Mouse (Mus musculus) heart, embryonic 12.5 days (tissue): Measurements from ENCODE around the gene Lcn12. TPM values are rescaled to one million over a fixed set of nuclear protein-coding genes. Genes with fewer than 3 reads are reported as not detected.

ENCODE experiments used
- ATAC-seq: fragments of 200-750 bp; cut with Nextera tagmentation; 2 replicates; pipeline ENCODE4 v1.8.0; 2017; ENCODE audit warnings: moderate TSS enrichment, moderate library complexity; ENCODE audit not compliant: insufficient number of reproducible peaks, low FRiP score
- H3K27ac ChIP-seq: fragments of 300-500 bp; sonication (generic); 2 replicates; pipeline ENCODE4 v1.5.1; 2016; ENCODE audit warnings: mild to moderate bottlenecking, moderate library complexity; ENCODE audit not compliant: poor library complexity, severe bottlenecking
- H3K27me3 ChIP-seq: fragments of 300-500 bp; sonication (generic); replicated peaks from 2 replicates; pipeline ENCODE4 v1.6.1; 2016; ENCODE audit warnings: mild to moderate bottlenecking, moderate library complexity
- H3K36me3 ChIP-seq: fragments of 300-500 bp; sonication (generic); 2 replicates; pipeline ENCODE4 v1.6.1; 2016; ENCODE audit warnings: mild to moderate bottlenecking, moderate library complexity
- H3K4me1 ChIP-seq: fragments of 300-500 bp; sonication (generic); replicated peaks from 2 replicates; pipeline ENCODE4 v1.6.1; 2016; ENCODE audit warnings: mild to moderate bottlenecking
- H3K4me2 ChIP-seq: fragments of 300-500 bp; sonication (generic); 2 replicates; pipeline ENCODE4 v1.6.1; 2016; ENCODE audit warnings: mild to moderate bottlenecking, moderate library complexity
- H3K4me3 ChIP-seq: fragments of 300-500 bp; sonication (generic); 2 replicates; pipeline ENCODE4 v1.5.1; 2016; ENCODE audit warnings: mild to moderate bottlenecking
- H3K9ac ChIP-seq: fragments of 300-500 bp; sonication (generic); 2 replicates; pipeline ENCODE4 v1.6.1; 2016; ENCODE audit warnings: mild to moderate bottlenecking, moderate library complexity
- H3K9me3 ChIP-seq: fragments of 300-500 bp; sonication (generic); replicated peaks from 2 replicates; pipeline ENCODE4 v1.6.1; 2016; ENCODE audit warnings: mild to moderate bottlenecking, moderate library complexity
- WGBS: fragments of 180-500 bp; shearing (Covaris S2); methylation state at CpG from one replicate; pipeline ENCODE4 v1.1.7; 2016; 5-methylcytosine and 5-hydroxymethylcytosine counted together
- polyA plus RNA-seq: library from polyadenylated mRNA; unstranded; fragments of >200 nt; fragmentation: Nextera tagmentation; extraction: Ambion mirVana; gene quantifications from 2 replicates; pipeline ENCODE4 v1.2.1, GENCODE M21; 2016

Gene Lcn12
- not detected in 2 replicates for polyA plus RNA-seq

DNA sequence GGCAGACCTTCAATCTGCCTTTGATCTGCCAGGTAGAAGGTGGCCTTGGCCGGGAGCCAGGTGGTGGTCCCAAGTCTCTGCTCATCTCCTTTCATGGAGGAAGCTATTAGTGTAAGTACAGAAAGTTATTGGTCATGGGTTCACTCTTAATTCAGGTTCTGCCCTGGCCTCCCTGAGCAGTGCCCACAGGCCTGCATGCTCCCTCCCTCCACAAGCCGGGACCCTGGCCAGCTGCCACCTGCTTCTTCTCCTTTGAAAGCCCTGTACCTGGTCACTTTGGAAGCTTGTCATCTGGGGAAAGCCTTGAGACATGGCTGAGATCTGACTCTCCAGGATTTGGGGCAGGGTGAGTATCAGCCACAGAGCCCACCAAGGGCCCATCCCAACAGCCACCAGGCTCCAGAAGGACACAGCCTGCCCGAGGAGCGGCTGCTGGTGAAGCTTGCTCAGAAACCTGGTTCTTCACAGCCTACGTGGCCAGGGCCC is at the start of gene Lcn12:
Gene Lcn12 (minus strand): TSS at position 436 of the 486 bp plus-strand sequence.
- Histone ChIP-seq H3K4me1 (peaks cover 8% of the 10 kb centered on the region), H3K9ac (no peak within 1 kb of the TSS), H3K4me3 (no peak within 1 kb of the TSS), H3K9me3 (no peaks in the 10 kb centered on the region), H3K4me2 (no peak within 1 kb of the TSS), H3K27me3 (peaks cover 11% of the 10 kb centered on the region; the same call in 1 of the 2 replicates), H3K27ac (no peak within 1 kb of the TSS), H3K36me3 (no peaks in the 10 kb centered on the region)
- WGBS, result 77% methylated on average over 5 of the region's 5 CpGs
- no peak for ATAC-seq

DNA sequence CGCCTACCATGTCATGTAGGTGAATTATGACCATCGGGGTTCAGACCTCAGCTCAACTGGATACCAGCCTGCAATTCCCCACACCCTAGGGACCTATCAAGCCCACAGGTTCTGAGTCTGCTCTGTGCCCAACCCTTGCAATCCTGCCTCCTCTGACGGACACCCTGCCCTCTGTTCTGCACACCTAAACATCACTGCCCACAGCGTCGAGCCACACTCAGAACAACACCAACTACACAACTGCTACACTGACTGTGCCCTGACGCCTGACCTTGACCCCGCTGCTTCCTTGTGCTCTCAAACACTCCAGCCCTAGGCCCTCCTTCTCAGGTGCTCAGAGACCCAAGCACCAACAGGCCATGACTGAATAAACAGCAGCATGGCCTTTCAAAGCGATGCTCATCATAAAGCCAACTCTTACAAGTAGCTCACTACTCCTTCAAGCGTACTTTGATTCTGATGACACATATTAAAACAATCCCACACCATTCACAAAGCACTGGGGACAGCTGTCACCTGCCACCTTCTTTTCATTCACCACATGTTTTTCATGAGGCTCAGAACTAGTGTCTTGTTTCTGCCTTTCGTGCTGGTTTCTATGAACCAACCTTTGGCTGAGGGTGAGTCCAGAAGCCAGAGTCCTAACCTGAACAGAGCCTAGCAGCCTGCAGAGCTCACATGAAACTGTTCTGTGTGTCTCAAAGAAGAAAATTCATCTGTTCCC is 48.1 kb upstream of the Lcn12 start:
- 87% methylated on average over 10 of the region's 10 CpGs for WGBS
- ATAC-seq, result no peak

DNA sequence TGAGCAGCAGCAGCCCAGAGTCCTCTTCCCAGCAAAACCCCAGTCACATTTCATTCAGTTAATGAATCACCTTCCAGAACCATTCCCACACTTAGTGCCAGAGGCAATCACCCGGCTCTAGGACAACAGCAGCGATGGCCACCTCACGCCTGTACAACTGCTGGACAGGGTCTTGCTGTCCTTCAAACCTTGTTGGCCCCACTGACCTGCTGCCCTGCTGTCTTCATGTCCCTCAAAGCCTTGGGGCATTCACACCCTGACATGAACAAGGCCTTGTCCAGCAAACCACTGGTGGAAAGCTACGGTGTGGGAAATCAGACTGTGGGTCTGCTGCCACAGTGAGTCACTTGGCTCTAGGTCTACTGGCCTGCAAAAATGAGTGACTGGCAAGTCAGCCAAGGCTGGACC is 46.8 kb upstream of the Lcn12 start:
- 96% methylated on average over 4 of the region's 4 CpGs for whole genome bisulfite sequencing
- Histone ChIP-seq H3K27me3 (no peaks in the 10 kb centered on the region), H3K4me1 (peaks cover 19% of the 10 kb centered on the region), H3K4me3 (no peak overlapping the region), H3K9me3 (no peaks in the 10 kb centered on the region), H3K27ac (no peak overlapping the region), H3K36me3 (peaks cover 40% of the 10 kb centered on the region), H3K9ac (no peak overlapping the region), H3K4me2 (no peak overlapping the region)
- no peak for ATAC-seq

More for the DNA sequence above, 48.1 kb upstream of the Lcn12 start:
- Histone ChIP-seq H3K4me3 (no peak overlapping the region), H3K27me3 (no peaks in the 10 kb centered on the region), H3K4me1 (peaks cover 25% of the 10 kb centered on the region), H3K36me3 (peaks cover 28% of the 10 kb centered on the region), H3K27ac (no peak overlapping the region), H3K9ac (no peak overlapping the region), H3K4me2 (no peak overlapping the region), H3K9me3 (no peaks in the 10 kb centered on the region)

DNA sequence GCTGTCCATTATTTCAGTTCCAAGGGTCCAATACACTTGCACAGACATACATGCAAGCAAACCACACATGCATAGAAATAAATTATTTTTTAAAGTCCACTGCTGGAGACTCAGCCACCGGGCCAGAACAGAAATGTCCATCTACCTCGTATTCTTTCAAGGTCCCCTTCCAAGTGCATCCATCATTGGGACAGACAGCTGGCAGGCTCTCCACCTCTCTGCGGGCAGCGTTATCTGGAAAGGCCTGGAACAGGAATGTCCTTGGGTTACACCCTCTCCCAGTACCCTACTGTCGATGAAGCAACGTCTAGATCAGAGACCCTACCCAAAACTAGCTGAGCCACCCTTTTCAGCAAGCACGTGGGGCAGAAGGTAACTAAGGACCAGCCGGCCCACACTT is 42.8 kb upstream of the Lcn12 start:
- Histone ChIP-seq H3K9me3 (no peaks in the 10 kb centered on the region), H3K27me3 (no peaks in the 10 kb centered on the region), H3K9ac (no peak overlapping the region), H3K4me3 (no peak overlapping the region), H3K27ac (no peak overlapping the region), H3K4me1 (peaks cover under 1% of the 10 kb centered on the region; the same call in 1 of the 2 replicates), H3K36me3 (peaks cover 66% of the 10 kb centered on the region), H3K4me2 (no peak overlapping the region)
- 62% methylated on average over 8 of the region's 8 CpGs for whole genome bisulfite sequencing
- ATAC-seq, result no peak

DNA sequence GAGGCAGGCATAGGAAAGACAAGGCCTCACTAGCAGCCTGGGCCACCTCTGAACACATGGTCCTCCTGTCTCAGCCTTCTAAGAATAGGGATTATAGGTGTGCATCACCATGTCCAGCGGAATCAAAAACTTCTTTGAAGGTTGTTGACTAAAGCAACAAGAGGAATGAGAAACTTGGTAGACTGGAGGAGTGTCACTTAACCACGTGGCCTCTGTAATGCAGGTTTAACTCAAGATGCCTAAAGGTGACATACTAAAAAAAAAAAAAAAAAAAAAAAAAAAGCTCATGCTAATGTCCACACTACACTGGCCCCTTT is 41.1 kb upstream of the Lcn12 start:
- Histone ChIP-seq H3K4me1 (no peaks in the 10 kb centered on the region), H3K9ac (no peak overlapping the region), H3K27me3 (no peaks in the 10 kb centered on the region), H3K4me2 (no peak overlapping the region), H3K36me3 (peaks cover 80% of the 10 kb centered on the region), H3K9me3 (no peaks in the 10 kb centered on the region), H3K27ac (no peak overlapping the region), H3K4me3 (no peak overlapping the region)
- ATAC-seq, result no peak
- 93% methylated on average over 2 of the region's 2 CpGs for WGBS

DNA sequence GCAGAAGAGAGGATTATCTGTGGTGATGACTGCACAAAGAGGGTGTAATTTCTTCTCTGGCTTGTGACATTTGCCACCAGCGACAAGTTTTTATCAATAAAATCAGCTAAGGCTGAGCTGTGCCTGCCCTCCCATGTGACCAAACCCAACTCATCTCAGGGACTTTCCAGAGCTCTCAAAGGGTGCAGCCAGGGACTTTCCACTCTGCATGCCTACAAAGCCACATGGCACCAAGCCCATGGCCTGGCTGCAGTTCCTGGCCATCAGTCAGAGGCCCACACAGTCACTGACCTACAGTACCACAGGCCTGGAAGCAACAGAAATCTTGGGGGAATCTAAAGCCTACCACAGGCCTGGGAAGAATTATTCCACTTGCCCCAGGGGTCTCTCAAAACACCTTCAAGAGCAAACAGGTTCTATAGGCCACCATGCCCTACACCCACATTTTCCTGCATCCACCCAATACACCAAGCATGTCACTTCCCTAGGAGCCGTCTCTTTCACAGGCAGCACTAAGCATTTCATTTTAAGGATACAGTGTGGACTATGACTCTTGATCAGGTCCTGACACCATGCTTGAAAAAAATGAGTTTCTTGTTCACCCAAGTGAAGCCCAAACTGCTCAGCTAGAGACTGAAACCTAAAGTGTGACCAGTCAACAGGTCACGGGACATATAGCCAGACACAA is 40.6 kb upstream of the Lcn12 start:
- H3K9ac ChIP-seq, result no peak overlapping the region
- ATAC-seq, result no peak
- H3K4me3 ChIP-seq, result no peak overlapping the region
- WGBS, result 75% methylated on average over 3 of the region's 3 CpGs
- no peak overlapping the region for H3K27ac ChIP-seq
- H3K27me3 ChIP-seq, result no peaks in the 10 kb centered on the region
- H3K9me3 ChIP-seq, result no peaks in the 10 kb centered on the region
- H3K36me3 ChIP-seq, result peaks cover 85% of the 10 kb centered on the region
- H3K4me2 ChIP-seq, result no peak overlapping the region
- no peaks in the 10 kb centered on the region for H3K4me1 ChIP-seq

DNA sequence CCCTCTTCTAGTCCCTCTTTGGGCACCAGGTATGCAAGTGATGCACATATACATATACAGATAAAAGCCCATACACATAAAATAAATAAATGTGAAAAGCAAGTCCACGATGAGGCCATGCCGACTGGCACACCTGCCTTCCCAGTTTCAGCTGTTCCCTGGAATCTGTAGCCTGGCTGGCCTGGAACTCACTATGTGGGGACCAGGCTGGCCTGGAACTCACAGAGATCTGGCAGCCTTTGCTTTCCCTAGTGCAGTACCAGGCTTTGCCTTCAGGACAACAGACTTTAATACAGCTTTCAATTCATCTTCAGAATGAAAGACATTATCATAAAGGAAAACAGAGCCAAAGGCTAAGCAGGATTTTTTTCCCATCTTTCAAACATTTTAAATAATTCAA is 40.0 kb upstream of the Lcn12 start:
- Histone ChIP-seq H3K9me3 (no peaks in the 10 kb centered on the region), H3K27ac (no peak overlapping the region), H3K27me3 (no peaks in the 10 kb centered on the region), H3K36me3 (peaks cover 90% of the 10 kb centered on the region), H3K4me1 (no peaks in the 10 kb centered on the region), H3K4me2 (no peak overlapping the region), H3K4me3 (no peak overlapping the region), H3K9ac (no peak overlapping the region)
- ATAC-seq, result no peak
- 97% methylated on average over 2 of the region's 2 CpGs for WGBS

DNA sequence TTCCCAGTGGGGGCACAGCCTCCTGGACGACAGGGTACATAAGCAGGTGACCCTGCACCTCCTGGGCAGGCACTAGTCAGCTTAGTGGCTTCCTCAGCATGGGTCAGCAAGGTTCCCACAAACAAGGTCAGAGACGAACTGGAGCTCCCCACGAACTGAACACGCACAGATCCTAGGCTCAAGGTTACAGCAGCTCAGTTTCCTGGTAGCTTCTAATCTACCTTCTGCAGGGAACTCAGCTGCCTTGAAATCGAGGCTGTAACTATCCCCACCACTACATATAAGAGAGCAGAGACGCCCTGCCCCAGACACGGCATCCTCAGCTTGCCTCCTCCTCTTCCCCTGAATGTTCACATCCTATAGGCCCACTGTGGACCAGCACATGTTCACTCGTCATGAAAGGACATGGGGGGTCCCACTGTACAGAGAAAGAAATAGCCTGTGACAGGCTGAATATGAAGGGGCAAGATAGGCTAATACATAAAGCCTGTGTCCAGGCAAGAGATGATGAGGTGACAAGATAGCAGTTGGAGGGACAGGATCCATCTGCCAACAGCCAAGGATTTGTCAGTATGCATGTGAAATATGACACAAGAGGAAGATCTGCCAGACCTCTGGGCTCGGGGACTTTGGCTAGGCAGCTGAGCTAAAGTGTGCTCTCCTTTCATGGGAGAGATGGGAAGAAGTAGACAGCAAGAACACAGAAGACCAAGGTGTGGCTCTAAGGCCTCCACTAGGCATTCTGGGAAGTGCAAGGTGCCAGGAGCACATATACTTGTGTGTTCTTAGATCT is 33.0 kb upstream of the Lcn12 start:
- 84% methylated on average over 9 of the region's 9 CpGs for WGBS
- H3K27ac ChIP-seq, result no peak overlapping the region
- H3K4me1 ChIP-seq, result no peaks in the 10 kb centered on the region
- H3K9ac ChIP-seq, result no peak overlapping the region
- no peak overlapping the region for H3K4me3 ChIP-seq
- ATAC-seq, result no peak
- H3K36me3 ChIP-seq, result peaks cover 97% of the 10 kb centered on the region
- H3K27me3 ChIP-seq, result no peaks in the 10 kb centered on the region
- no peak overlapping the region for H3K4me2 ChIP-seq
- no peaks in the 10 kb centered on the region for H3K9me3 ChIP-seq

DNA sequence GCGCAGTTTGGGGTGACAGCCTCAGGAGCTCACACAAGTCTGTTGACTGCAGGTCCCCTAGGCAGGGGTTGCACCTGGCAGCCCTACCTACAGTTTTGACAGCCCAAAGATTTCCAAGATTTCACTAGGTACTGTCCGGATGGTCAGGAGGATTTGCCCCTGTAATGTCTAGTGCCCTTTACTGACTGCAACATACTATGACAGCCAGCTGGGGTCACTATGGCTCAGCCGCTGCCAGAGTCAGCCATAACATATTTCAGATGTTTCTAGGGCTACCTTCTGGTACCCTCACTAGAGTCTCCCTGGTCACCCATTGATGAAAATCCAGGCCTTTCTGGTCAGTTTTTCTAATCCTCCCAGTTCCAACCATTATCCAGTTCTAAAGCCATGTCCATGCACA is 16.2 kb upstream of the Lcn12 start:
- Histone ChIP-seq H3K27ac (no peak overlapping the region), H3K4me2 (no peak overlapping the region), H3K4me1 (no peaks in the 10 kb centered on the region), H3K36me3 (peaks cover 9% of the 10 kb centered on the region), H3K27me3 (no peaks in the 10 kb centered on the region), H3K9ac (no peak overlapping the region), H3K9me3 (no peaks in the 10 kb centered on the region), H3K4me3 (no peak overlapping the region)
- 73% methylated on average over 3 of the region's 3 CpGs for WGBS
- ATAC-seq, result no peak

DNA sequence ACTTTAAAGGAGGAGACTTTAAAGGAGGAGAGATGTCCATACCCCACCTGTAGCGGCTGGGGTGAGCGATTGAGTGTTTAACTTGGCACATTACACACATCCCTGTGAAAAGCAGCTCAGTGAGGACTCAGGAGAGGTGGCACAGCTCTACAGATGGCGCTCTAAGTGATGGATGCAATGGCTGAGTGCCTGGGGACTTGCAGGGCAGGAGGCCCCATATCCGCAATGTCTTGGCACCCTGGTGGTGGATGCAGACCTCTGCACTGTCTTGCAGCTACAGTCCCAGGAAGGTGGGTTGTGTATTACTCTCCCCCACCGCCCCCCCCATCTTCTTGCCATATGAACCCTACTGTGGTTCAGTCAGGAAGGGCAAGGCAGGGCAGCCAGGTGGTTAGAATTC is 13.3 kb upstream of the Lcn12 start:
- no peaks in the 10 kb centered on the region for H3K27me3 ChIP-seq
- peaks cover 32% of the 10 kb centered on the region for H3K36me3 ChIP-seq
- H3K4me2 ChIP-seq, result no peak overlapping the region
- 35% methylated on average over 5 of the region's 5 CpGs for WGBS
- no peak for ATAC-seq
- no peak overlapping the region for H3K27ac ChIP-seq
- no peaks in the 10 kb centered on the region for H3K9me3 ChIP-seq
- H3K9ac ChIP-seq, result no peak overlapping the region
- peaks cover 2% of the 10 kb centered on the region for H3K4me1 ChIP-seq
- H3K4me3 ChIP-seq, result no peak overlapping the region

DNA sequence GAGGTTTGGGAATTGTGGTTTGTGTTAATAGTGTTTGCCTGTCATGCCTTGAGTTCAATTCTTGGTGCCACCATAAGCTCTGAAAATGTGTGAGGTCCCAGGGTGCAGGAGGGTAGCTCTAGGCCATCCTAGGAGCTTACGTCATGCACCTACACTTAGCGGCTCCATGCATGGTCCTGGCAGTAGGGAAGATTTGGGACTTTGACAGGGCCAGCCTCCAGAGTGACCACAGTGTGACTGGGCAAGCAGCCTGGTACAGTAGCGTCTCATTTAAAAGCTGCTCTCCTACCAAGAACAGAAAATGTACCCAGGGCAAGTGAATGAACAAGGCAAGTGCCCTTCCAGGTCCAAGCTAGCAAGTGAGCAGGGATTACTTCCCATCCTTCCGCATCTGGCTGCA is 12.1 kb upstream of the Lcn12 start:
- no peak overlapping the region for H3K4me2 ChIP-seq
- H3K27ac ChIP-seq, result no peak overlapping the region
- H3K4me1 ChIP-seq, result peaks cover 10% of the 10 kb centered on the region
- 84% methylated on average over 4 of the region's 4 CpGs for whole genome bisulfite sequencing
- H3K9me3 ChIP-seq, result no peaks in the 10 kb centered on the region
- H3K4me3 ChIP-seq, result no peak overlapping the region
- H3K27me3 ChIP-seq, result no peaks in the 10 kb centered on the region
- peaks cover 32% of the 10 kb centered on the region for H3K36me3 ChIP-seq
- ATAC-seq, result no peak
- H3K9ac ChIP-seq, result no peak overlapping the region
